In genomic region chr5:34168950-34169891, GRCm38 (mm10) we compare ENCODE assay signal across 8 mouse cellular contexts. TPM values are rescaled to one million over a fixed set of nuclear protein-coding genes. Genes with fewer than 3 reads are reported as not detected.
DNase-seq lines count a peak whose midpoint lies in the region; ATAC-seq and TF ChIP-seq lines count a peak whose summit lies in the region.

Poln (minus strand) TSS chr5:34169448.
Haus3 (minus strand) TSS chr5:34169527.

- peak within 1 kb of the TSS; percentile 79 for H3K27ac ChIP-seq in cortical plate, adult 2 months (ENCODE audit: insufficient read depth, low read length)

- H3K4me3 ChIP-seq in cortical plate, adult 2 months (ENCODE audit: insufficient read depth, low read length), result peak within 1 kb of the TSS; percentile 70
- peak within 1 kb of the TSS; percentile 95 for H3K4me3 ChIP-seq in megakaryocyte, embryonic 14.5 days (replicated peaks)

- H3K27me3 ChIP-seq in megakaryocyte, embryonic 14.5 days (replicated peaks), result no peaks in the 10 kb centered on the region

- peak; percentile 94 to 96 for DNase-seq in gastrocnemius, adult 8-10 months (ENCODE audit: low spot score in 2 of 2)
- DNase-seq in hindlimb bud, embryonic 11.5 days (ENCODE audit: extremely low spot score, low read depth, low spot score), result peak; percentile 87
- DNase-seq in left cerebral cortex, adult 8-10 months (ENCODE audit: low spot score in 2 of 2), result peak; percentile 90 to 98
- peak; percentile 99 for DNase-seq in right cerebral cortex, postnatal 10 days (ENCODE audit: low spot score in 2 of 2)
- DNase-seq in urinary bladder, postnatal 25 days (ENCODE audit: low spot score), result peak; percentile 92

- ATAC-seq in activated CD4-positive, CD25-positive, alpha-beta regulatory T cell, adult 4 months, result peak; percentile 90

- no peak for TF ChIP-seq CTCF in cortical plate, adult 2 months (IDR thresholded peaks at IDR 0.05; ENCODE audit: extremely low read depth, insufficient read depth, low read length)

- no peaks in the 10 kb centered on the region for H3K9me3 ChIP-seq in megakaryocyte, embryonic 14.5 days

- TF ChIP-seq POLR2A in cortical plate, adult 2 months (IDR thresholded peaks at IDR 0.05; ENCODE audit: extremely low read depth, insufficient read depth, low read length), result peak; percentile 69; the same call in 1 of the 2 replicates

- peaks cover 1% of the 10 kb centered on the region; the same call in 1 of the 2 replicates for H3K4me1 ChIP-seq in cortical plate, adult 2 months (ENCODE audit: control insufficient read depth, insufficient read depth, low read length)
- peaks cover 45% of the 10 kb centered on the region for H3K4me1 ChIP-seq in megakaryocyte, embryonic 14.5 days

- H3K36me3 ChIP-seq in megakaryocyte, embryonic 14.5 days (replicated peaks; ENCODE audit: low read length), result peaks cover 37% of the 10 kb centered on the region

RNA-seq across cellular contexts. Expression of gene Poln, which starts in this region (rescaled TPM):
- under 1 TPM; 0.28 to 0.94 TPM for polyA plus RNA-seq in activated CD4-positive, CD25-positive, alpha-beta regulatory T cell, adult 4 months (2017; shearing (Covaris generic))
- 1.4 and 3.1 TPM in 2 replicates for polyA plus RNA-seq in cortical plate, adult 2 months (2012; rRNA removed)
- total RNA-seq in gastrocnemius, adult 8-10 months (2022), result 1 to 10 TPM in 1 of 4 experiments, under 1 TPM in 2, not detected in 1; 0.51 to 2.3 (median 0.89) TPM
- 1 to 10 TPM in 2 of 4 experiments, under 1 TPM in 2; 0.80 to 2.5 (median 1.3) TPM for total RNA-seq in left cerebral cortex, adult 8-10 months (2022)
- polyA plus RNA-seq in megakaryocyte, embryonic 14.5 days (2012; ENCODE audit: insufficient read depth, low replicate concordance), result 0.21 TPM in 1 of 2 replicates, not detected in the other

RNA-seq across cellular contexts. Expression of gene Haus3, which starts in this region (rescaled TPM):
- polyA plus RNA-seq in activated CD4-positive, CD25-positive, alpha-beta regulatory T cell, adult 4 months (2017; shearing (Covaris generic)), result 10 to 100 TPM; 76.9 to 90.0 TPM
- 5.5 and 5.7 TPM in 2 replicates for polyA plus RNA-seq in cortical plate, adult 2 months (2012; rRNA removed)
- 1 to 10 TPM; 3.5 to 4.0 (median 3.6) TPM for total RNA-seq in gastrocnemius, adult 8-10 months (2022)
- total RNA-seq in left cerebral cortex, adult 8-10 months (2022), result 10 to 100 TPM in 1 of 4 experiments, 1 to 10 TPM in 3; 7.1 to 12.4 (median 7.4) TPM
- polyA plus RNA-seq in megakaryocyte, embryonic 14.5 days (2012; ENCODE audit: insufficient read depth, low replicate concordance), result 1.6 TPM in 1 of 2 replicates, not detected in the other

Comparison
In these comparisons a context has a peak if more than half of its experiments do, and no peak if none do; other contexts are left out.
1. Peak in every context shown above with its lines: DNase-seq, ATAC-seq, H3K4me3 ChIP-seq and H3K27ac ChIP-seq.
2. RNA of gene Haus3 (polyA plus RNA-seq): 76.9 to 90.0 TPM in activated CD4-positive, CD25-positive, alpha-beta regulatory T cell, adult 4 months; 5.5 to 5.7 TPM in cortical plate, adult 2 months and 1.6 TPM in megakaryocyte, embryonic 14.5 days; every median in the first group is over 10 times any median in the second.